Mouse (Mus musculus) ES-E14 (cell line): ENCODE measurements at regions not wholly inside any gene's neighbourhood (a gene's known extent, or its start where the extent isn't known, plus 50 kb on each side); places are given as distances from the start of the nearest gene placed in this dataset.

ENCODE experiments used
- CHD2 ChIP-seq: IDR thresholded peaks from 2 replicates; pipeline ENCODE4 v1.6.1; 2014; ENCODE audit warnings: mild to moderate bottlenecking, low read depth, low read length, inconsistent platforms
- HCFC1 ChIP-seq: IDR thresholded peaks from 2 replicates; pipeline ENCODE4 v1.6.1; 2012; ENCODE audit warnings: low read length, inconsistent platforms, borderline replicate concordance; ENCODE audit not compliant: insufficient read depth
- MAFK ChIP-seq: IDR thresholded peaks from 2 replicates; pipeline ENCODE4 v1.6.1; 2014; ENCODE audit warnings: mild to moderate bottlenecking, low read depth, low read length, inconsistent platforms; ENCODE audit not compliant: insufficient read depth
- ZC3H11A ChIP-seq: IDR thresholded peaks from 2 replicates; pipeline ENCODE4 v1.6.1; 2012; ENCODE audit warnings: low read depth, mild to moderate bottlenecking, inconsistent platforms, low read length, borderline replicate concordance
- ZNF384 ChIP-seq: IDR thresholded peaks from 2 replicates; pipeline ENCODE4 v1.6.1; 2012; ENCODE audit warnings: low read depth, low read length, inconsistent platforms

DNA sequence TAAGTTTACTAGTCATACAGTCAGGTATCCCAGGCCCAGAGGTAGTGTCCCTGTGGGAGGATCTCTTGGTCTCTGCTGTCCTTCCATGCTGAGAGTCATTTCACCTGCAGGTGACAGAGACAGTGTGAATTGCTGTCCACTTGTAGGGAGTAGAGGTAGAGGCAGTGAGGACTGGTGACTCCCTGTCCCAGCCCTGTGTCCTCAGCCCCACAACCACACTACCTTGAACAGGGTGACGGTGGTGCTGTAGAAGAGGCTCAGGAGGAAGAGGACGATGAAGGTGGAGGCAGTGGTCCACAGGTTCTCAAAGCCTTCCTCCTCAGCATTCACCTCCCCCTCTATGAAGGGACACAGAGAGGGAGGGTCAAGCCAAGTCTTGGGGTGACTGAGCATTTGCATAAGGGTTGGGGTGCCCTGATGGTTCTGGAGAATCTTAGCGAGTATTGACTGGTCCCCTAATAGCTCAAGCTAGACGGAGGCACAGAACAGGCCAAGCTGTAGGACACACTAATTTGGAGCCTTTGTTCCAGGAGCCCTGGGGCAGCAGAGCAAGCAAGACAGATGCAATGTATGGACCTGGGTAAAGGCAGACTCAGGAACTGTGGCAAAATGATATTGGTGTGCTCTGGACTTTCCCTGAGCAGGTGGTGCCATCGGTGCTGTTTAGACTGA lies 70.4 kb upstream of the Adam6b start:
- TF ChIP-seq HCFC1 = no peak
- no peak for TF ChIP-seq ZNF384
- TF ChIP-seq MAFK = no peak
- no peak for TF ChIP-seq ZC3H11A
- no peak for TF ChIP-seq CHD2
